Mouse (Mus musculus): ENCODE measurements around the gene Igdcc3.
"Not testable (repeated sequence)": the region's sequence is repeated elsewhere in the genome, so short reads cannot be mapped to it uniquely, and the experiment has no call there.

Gene Igdcc3

GRCm38 (mm10) chr9:65178336-65179213 lies 37.6 kb downstream of the Igdcc3 start:
- DNase-seq: peak; percentile 27

DNA sequence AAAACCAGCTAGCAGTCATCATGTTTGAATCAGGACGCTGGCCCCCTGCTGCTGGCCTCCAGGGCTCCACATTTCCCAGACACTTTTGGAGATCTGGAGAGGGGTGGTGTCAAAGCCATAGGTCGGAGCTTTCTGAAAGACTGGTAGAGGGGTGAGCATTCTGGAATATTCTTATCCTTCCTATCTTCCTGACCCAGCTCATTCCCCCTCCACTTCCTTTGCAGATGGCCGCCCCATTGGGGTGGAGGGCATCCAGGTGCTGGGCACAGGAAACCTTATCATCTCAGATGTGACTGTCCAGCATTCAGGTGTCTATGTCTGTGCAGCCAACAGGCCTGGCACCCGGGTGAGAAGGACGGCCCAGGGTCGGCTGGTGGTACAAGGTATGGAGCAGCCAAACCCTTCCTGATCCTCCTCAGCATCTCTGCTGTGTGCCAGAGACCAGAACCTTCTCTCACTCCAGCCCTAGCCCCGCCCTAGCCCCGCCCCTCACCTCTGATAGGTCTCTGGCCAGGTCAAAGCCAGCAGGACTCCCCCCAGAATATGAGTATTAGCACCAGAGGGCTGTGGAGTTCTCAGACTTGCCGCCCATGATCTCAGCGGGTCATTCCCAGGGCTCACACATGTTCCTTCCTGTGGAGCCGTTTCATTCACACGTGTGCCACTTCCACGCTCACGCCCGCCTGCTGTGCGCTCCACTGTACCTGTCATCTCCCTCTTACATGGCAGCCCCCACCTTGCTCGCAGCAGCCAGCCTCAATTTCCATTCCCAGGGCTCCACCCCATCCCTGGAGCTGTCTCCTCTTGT lies 39.0 kb downstream of the Igdcc3 start:
- no peak for DNase-seq

GRCm38 (mm10) chr9:65188599-65188998 lies 47.6 kb downstream of the Igdcc3 start:
- DNase-seq: peak; percentile 78

DNA sequence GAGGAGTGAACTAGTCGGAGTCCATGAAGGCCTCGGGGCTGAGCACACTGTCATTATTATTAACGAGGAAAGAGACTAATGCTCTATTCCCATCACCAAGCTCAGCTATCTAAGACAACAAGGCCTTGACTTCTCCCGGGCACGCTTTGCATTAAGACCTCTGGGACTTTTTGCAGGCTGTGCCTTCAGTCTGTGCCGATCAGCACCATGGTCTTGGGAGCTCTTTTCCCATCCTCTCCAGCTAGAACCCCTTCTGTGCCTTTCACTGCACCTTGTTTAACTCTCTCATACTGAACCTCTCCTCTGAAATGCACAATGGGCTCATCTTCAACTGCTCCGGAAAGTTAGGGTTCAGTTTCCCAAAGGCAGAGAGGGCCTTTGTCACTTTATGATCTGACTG lies 49.3 kb downstream of the Igdcc3 start:
- DNase-seq: no peak

DNA sequence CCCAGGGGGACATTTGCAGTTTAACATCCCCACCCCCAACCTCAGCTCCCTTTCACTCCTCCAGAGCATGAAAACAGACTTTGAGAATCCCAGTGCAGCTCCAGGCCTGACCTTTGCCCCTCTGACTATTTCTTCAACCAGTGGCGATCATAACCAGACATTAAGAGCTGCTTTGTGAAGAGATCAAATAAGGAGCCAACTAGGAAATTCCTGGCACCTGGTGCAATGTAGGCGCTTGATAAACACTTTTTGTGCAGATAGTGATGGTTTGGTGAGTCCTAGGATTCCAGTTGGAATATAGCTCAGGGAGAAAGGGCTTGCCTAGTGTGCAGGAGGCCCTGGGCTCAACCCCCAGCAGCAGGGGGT lies 50.4 kb downstream of the Igdcc3 start:
- no peak for DNase-seq

DNA sequence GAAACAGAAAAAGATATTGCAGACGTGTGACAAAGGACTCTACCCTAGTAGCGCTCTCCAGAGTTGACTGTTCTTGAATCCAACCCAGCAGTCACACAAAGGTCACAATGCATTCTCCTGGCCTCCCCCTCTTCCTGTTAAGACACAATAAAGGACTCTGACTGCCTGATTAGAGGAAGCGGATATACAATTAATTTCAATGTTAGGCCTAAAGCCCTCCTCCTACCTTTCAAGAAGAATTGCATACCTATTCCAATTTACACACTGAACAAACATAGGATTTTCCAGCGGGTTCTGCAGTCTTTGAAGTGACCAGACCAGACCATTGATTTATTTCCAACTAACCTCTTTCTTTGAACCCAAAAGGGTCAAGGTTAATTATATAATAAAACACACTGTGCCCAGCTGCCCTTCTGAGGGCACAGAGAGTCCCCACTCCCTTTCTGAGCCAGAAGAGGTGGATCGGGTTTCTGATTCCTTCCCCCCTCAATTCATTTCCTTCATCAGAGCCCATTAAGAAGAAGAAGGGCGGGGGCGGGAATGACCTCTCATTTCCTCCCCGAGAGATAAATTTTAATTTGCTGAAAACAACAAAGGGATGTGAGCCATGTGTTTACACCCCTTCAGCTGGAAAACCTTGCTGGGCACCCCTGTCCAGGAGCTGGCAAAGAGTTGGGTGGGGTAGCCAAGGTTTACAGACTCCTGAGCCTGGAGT lies 50.9 kb downstream of the Igdcc3 start:
- DNase-seq: no peak

GRCm38 (mm10) chr9:65193214-65193613 lies 52.2 kb downstream of the Igdcc3 start:
- no peak for DNase-seq

DNA sequence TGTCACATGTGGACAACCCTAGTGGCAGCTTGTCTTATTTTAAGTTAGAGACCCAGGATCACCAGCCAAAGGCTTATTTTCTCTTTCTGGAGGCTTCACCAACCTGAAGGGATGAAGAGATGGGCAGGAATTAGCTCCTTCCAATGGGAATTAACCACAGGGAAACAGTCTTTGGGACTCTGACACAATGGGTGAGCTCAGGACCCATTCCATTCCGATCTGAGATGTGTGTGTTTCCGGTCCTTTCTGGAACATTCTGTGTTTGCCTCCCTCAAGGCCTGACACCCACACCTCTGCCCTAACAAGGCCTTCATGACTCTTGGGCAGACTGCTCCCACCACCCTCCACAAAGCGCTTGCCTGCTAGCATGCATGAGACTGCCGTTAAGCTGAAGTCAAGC lies 54.1 kb downstream of the Igdcc3 start, which contains the start of gene Parp16:
TSS of gene Parp16 (plus strand) at position 301 of the 400 bp plus-strand sequence.
- no peak for DNase-seq

DNA sequence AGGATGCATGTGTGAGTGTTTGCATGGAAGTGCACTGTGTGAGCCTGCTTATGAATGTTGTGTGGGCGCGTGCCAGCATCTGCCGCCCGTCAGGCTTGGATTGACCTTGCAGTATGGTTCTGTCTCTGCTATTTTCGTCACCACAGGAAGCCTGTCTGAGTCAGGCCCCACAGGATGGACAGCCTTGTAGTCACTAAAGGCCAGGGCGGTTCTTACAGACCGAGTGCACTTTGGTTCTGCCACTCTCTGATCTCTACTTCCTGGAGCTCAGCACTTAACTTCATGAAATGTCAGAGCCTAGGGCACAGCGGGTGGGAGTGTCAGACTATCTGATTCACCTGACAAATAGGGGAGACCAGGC lies 54.6 kb downstream of the Igdcc3 start:
- peak; percentile 40 for DNase-seq

DNA sequence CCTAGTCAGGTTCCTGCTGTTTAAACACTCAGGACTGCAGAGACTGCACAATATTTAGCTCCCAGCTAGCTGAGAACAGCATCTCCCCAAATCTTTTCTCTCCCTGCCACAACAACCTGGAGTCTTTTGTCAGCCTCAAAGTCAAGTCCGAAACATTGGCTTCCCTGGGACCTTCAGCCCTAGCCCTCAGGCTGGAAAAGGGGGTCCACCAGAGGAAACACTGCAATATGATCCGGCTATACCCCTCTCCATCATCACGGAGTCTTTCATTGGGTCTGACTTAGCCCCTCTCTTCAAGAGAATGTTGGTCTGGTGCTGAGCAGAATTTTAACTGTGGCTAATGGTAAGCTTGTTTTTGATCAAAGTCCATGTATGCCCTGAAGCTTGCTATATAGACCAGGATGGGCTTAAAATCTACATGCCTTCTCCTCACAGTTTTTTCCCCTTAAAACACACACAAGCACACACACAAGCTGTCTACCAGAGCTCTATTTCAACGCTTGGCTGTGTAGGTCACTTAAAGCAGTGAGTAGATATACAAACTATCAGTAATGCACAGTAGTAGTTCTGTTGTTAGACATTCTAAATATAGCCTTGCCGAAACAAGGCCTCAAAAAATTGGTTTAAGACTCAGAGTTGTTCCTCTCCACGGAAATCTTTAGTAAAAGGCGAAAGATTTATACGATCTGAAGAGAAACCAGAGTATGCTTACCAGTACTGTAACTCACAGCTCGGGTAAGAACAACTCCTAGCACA lies 55.2 kb downstream of the Igdcc3 start:
- DNase-seq: no peak

DNA sequence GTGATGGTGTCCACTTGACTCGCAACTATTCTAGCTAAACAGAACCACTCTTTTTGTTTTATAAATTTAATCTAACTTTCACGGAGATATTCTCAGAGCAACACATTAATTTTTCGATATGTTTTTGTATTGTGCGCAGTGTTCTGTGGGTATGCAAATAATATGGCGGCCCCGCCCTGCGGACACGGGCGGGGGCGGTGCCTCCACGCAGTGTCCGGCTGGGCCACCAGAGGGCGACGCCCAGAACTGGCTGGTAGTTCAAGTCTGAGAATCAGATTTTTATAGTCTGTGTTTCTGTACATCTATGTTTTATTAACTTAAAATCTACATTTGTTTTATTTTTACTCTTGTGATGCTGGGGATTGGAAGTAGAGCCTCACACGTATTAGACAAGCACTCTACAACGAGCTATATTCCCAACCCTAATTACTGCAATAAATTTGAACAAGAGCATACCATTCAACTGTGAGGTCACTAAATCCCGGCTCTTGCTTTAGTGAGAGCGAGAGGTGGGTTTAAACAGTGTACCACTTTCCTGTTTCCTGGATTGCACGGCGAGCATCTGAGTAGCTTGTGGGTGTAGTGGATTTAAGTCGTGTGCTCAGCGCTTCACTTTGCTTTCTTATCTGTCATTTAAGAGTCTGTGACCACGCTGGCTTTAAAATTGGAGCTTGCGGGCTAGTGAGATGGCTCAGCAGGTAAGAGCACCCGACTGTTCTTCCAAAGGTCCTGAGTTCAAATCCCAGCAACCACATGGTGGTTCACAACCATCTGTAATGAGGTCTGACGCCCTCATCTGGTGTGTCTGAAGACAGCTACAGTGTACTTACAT lies 56.0 kb downstream of the Igdcc3 start:
- DNase-seq: peak; percentile 99

DNA sequence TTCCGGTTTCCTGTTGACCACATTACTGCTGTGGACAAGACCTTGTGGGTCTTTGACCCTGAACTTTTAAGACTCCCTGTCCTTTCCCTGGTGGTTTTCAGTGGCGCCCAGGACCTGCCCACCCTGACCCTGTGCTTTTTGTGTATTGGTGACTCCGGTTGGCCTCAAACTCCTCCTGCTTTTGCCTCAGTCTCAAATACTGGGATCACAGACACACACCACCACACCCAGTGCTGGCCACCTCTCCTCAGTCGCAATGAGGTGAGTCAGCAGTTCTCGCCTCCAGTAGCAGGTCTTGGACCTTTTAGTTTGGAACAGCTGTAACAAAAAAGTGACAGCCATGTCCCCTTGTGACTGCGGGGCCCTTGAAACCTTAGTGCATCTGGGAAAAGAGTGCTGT lies 56.8 kb downstream of the Igdcc3 start:
- no peak for DNase-seq

DNA sequence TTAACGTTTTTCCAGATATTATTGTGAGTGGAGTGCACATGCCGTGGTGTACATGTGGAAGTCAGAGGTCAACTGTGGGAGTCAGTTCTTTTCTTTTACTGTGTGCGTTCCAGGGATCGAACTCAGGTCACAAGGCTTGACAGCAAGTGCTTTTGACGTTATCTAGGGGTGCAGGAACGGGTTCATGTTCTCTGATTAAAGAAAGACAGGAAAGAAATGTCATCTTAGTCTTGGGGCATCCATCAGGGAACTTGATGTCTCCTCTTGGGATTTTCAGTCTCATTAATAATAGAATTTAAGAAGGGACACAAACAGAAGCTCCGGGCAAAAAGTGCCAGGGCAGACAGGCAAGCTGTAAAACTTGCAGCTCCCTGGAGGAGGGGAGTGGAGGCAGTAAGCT lies 58.7 kb downstream of the Igdcc3 start:
- no peak for DNase-seq

DNA sequence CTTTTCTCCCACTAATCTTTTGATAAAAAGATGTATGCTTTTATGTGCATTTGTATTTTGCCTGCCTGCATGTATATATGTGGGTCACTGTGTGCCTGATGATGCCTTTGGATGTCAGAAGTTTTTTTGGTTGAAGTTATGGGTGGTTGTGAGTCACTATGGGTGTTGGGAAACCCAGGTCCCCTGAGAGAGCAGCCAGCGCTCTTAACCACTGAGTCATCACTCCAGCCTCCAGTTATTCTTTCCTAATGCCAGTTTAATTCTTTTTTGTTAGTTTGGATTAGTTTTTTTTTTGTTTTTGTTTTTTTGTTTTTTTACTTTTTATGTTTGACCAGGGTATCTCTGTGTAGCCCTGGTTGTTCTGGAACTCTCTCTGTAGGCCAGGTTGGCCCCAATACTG lies 59.6 kb downstream of the Igdcc3 start:
- no peak for DNase-seq

DNA sequence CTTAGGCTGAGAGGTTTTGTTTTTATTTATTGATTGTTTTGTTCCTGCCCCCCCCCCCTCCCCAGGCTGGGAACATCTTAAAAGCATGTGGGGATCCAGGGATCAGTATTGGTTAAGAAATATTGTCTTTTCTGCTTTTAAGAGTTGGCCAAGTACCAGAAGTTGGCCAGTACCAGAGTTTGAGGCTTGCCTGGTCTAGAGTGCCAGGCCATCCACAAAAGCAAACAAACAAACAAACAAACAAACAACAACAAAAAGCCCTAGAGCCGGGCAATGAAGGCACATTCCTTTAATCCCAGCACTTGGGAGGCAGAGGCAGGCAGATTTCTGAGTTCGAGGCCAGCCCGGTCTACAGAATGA lies 60.0 kb downstream of the Igdcc3 start:
- no peak for DNase-seq

GRCm38 (mm10) chr9:65201381-65202164 lies 60.6 kb downstream of the Igdcc3 start:
- DNase-seq: peak; percentile 96

GRCm38 (mm10) chr9:65202165-65202754 lies 61.3 kb downstream of the Igdcc3 start:
- no peak for DNase-seq

DNA sequence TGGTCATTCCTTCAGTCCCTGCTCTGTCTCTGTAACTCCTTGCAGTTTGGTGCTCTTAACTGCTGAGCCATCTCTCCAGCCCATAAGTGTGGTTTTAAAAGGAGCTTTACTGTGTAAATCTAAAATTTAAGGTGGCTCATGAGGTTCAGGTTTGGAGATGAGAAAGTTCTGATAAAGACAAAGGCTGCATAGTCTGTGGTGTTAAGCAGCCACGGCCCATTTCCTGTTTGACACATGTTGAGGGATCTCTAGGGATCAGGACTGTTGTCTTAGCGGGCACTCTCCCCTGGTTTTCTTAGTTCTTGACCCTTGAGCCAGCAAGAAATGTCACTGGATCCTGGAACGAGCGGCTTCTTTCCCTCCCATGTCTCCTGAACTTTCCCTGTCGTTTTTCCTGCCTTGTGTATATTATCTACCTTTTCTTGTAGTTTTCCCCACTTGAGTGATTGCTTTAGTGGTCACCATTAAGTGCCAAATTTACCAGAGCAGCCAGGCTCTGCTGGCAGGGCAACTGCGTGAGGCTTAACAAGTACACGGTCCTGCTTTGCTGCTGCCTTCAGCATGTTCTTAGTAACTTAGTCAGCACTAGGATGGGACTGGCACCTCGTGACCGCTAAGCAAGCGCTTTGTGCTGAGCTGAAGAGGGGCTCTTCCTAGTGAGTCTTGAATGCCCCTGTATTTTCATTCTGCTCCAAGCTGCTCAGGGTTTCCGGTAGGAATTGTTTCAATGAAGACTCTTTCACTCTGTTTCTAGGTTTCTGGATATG lies 64.2 kb downstream of the Igdcc3 start:
- DNase-seq: no peak

- not testable (repeated sequence) for DNase-seq
Observed at GRCm38 (mm10) chr9:65207041-65207815, 66.2 kb downstream of the Igdcc3 start.
